Mouse (Mus musculus) MEL (cell line): ENCODE results near the gene Olfr1043.

ENCODE experiments used
- CTCF ChIP-seq, 3 experiments: IDR thresholded peaks in 2 of 3; conservative IDR thresholded peaks in 1 of 3; 2 replicates each; pipeline ENCODE4 v1.5.1; 2011 to 2012; ENCODE audit warnings: low read length in 3 of 3, low read depth in 2 of 3, mild to moderate bottlenecking in 2 of 3, improper control_type of control experiment in 1 of 3, inconsistent platforms in 1 of 3, mixed read lengths in 1 of 3, moderate library complexity in 1 of 3; ENCODE audit not compliant: control insufficient read depth in 1 of 3, insufficient read depth in 1 of 3, poor library complexity in 1 of 3, severe bottlenecking in 1 of 3
- GATA1 ChIP-seq: IDR thresholded peaks from 2 replicates; pipeline ENCODE4 v1.6.1; 2011; ENCODE audit warnings: low read depth, low read length, improper control_type of control experiment
- MAX ChIP-seq: IDR thresholded peaks from 2 replicates; pipeline ENCODE4 v1.6.1; 2011; ENCODE audit warnings: low read length, improper control_type of control experiment
- NELFE ChIP-seq: IDR thresholded peaks from 2 replicates; pipeline ENCODE4 v1.6.1; 2011; ENCODE audit warnings: low read depth, low read length, improper control_type of control experiment
- POLR2A ChIP-seq, 2 experiments: IDR thresholded peaks; 2 replicates each; pipeline ENCODE4 v1.6.1; 2011 to 2012; ENCODE audit warnings: low read length in 2 of 2, mild to moderate bottlenecking in 2 of 2, control low read depth in 1 of 2, improper control_type of control experiment in 1 of 2, low read depth in 1 of 2, moderate library complexity in 1 of 2; ENCODE audit not compliant: control insufficient read depth in 1 of 2, insufficient read depth in 1 of 2, poor library complexity in 1 of 2
- POLR2AphosphoS2 ChIP-seq: IDR thresholded peaks from 2 replicates; pipeline ENCODE4 v1.6.1; 2011; ENCODE audit warnings: low read length, improper control_type of control experiment
- TCF12 ChIP-seq: IDR thresholded peaks from 2 replicates; pipeline ENCODE4 v1.6.1; 2014; ENCODE audit warnings: low read depth, mild to moderate bottlenecking, inconsistent platforms, low read length, improper control_type of control experiment, moderate library complexity

- TF ChIP-seq TCF12 (no peak), GATA1 (no peak), CTCF (IDR thresholded peaks at IDR 0.05 in 2 of 3, conservative IDR thresholded peaks at IDR 0.05 in 1 of 3; ENCODE audit: control insufficient read depth in 1 of 3, insufficient read depth in 1 of 3, low read depth in 2 of 3, low read length in 3 of 3, poor library complexity in 1 of 3, severe bottlenecking in 1 of 3) (no peak), MAX (no peak), POLR2A (IDR thresholded peaks at IDR 0.05; ENCODE audit: control insufficient read depth in 1 of 2, insufficient read depth in 1 of 2, low read depth in 1 of 2, low read length in 2 of 2, poor library complexity in 1 of 2) (no peak), POLR2AphosphoS2 (no peak), NELFE (no peak)
Observed at GRCm38 (mm10) chr2:86161738-86162137, 5.6 kb downstream of the Olfr1043 start, which contains the start of gene Olfr1042.
